Mouse (Mus musculus): ENCODE results near the gene Rere.
A peak's percentile ranks its signal among the peaks of the same experiment; 100 is the strongest.

Gene Rere

DNA sequence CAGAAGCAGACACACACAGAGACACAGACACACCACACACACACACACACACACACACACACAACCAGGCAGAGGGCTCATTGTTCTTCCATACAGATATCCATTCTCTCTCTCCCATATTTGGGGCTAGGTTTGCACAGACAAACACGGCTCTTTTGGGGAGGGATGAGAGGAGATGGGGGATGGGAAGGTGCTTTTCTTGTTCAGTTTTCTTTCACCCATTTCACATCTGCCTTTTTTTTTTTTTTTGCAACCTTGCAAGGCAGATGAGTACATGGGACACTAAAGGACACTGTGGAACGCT is 1.8 kb downstream of the Rere start:
- DNase-seq (ENCODE audit: low read depth), result peak; percentile 38

DNA sequence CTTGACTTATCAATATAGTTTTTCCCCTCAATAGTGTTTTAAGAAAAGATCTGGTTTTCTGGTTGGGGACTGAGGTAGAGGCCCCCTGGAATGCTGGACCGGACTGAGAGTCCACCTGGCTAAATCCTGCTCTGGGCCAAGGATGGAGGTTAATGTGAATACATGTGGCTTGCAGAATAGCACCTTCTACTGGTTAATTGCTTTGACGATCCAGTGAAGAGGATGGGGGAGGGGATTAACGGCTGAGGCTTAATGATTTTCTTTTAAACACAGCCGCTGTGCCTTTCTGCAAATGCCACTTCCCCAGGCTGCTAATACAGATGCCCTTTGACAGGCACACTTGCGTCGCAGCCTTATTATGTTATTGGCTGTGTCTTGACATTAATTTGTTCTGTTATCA is 2.5 kb downstream of the Rere start:
- DNase-seq (ENCODE audit: low read depth), result no peak

DNA sequence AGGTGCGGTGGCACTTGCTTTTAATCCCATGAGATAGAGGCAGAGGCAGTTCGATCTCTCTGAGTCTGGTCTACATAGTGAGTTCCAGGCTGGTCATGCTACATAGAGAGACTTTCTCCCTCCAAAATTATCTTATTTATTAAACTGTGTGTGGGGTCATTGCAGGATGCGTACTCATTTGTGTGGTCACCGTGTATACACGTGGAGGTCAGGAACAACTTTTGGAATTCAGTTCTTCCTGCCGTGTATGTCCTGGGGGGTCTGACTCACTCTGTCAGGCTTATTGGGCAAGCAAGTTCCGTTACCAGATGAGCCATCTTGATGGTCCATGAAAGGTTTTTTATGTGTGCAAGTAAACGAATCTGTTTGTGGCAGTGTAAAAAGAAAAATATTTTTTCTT is 5.5 kb downstream of the Rere start:
- peak; percentile 69 for DNase-seq (ENCODE audit: low read depth)

DNA sequence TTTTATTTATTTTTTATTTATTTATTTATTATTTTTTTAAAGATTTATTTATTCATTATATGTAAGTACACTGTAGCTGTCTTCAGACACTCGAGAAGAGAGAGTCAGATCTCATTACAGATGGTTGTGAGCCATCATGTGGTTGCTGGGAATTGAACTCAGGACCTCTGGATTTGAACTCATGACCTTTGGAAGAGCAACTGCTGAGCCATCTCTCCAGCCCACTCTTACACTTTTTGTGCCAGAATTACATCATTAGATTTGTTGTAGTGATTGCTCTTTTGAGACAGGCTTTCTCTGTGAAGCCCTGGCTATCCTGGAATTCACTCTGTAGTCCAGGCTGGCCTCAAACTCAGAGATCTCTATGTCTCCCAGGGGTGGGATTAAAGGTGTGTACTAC is 6.0 kb downstream of the Rere start:
- peak; percentile 21 for DNase-seq (ENCODE audit: low read depth)

DNA sequence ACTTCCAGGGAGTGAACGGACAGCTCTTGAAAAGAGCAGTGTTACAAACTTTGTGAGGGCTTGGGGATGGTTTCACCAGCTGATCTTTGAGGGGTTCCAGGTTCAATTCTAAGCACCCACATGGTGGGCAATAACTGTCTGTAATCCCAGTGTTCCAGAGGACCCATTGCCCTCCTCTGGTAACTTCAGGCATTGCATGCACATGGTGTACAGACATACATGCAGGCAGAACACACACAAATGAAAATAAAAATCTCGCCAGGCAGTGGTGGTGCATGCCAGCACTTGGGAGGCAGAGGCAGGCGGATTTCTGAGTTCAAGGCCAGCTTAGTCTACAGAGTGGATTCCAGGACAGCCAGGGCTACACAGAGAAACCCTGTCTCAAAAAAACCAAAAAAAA is 10.5 kb downstream of the Rere start:
- no peak for DNase-seq (ENCODE audit: low read depth)

DNA sequence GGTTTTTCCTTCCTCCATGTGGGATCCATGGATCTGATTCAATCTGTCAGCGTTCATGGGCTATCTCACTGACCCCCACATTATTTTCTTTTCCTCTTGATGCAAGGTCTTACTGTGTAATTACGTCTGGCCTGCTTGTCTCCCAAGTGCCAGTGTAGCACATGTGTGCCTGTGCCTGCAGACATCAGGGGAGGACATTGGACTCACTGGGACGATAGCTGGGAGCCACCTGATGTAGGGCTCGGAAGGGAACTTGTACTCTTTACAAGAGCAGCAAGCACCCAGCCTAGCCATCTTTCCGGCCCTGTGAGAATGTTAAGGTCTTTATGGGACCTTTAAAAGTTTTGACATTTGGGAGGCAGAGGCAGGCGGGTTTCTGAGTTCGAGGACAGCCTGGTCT is 13.4 kb downstream of the Rere start:
- DNase-seq (ENCODE audit: low read depth), result no peak

DNA sequence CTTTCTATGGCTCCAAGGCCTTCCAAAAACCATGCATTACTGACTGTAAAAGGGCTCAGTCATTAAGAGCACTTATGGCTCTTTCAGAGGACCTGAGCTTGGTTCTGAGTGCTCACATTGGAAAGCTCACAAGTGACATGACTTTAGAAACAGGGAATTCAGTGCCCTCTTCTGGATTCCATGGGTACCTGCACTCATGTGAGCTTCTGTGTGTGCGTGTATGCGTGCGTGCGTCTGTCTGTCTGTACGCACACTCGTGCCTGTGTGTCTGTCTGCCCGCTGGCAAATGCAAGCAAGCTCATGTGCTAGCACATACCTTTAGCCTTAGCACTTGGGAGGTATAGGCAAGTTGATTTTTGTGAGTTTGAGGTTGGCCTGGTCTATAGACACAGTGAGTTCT is 14.5 kb downstream of the Rere start:
- DNase-seq (ENCODE audit: low read depth), result no peak

DNA sequence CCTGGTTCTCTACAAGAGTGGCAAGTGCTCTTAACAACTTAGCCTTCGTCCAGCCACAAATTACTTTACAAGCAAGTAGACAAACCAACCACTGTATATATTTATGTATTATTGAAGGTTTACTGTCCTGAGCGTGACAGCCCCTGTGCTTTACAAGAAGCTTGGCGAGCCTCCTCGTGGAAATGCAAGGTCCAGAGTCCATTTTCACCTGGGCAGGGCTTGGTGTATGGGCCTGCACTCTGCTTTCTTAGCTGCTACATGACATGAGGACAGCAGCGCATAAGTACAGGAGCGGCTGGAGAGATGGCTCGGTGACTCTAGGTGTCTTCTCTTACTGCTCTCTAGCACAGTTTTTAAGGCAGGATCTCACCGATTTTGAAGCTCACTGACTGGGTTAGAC is 21.3 kb downstream of the Rere start:
- no peak for DNase-seq (ENCODE audit: low read depth)

DNA sequence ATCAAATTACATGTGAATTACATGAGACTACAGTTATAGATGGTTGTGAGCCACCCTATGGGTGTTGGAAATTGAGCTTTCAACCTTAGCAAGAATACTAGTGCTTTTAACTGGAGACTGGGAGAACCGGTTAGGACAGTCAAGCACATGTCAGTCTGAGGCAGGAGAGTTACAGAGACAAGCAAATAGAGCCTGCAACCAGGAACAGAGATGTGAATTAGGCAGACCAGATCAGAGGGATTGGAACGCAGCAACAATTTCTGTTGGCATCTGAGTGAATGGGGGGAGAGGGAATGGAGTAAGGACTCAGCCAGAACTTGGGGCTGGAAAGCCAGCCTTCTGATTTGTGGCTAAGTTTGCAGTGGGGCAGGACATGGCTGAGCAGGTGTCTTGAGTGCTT is 25.3 kb downstream of the Rere start:
- DNase-seq (ENCODE audit: low read depth), result no peak

DNA sequence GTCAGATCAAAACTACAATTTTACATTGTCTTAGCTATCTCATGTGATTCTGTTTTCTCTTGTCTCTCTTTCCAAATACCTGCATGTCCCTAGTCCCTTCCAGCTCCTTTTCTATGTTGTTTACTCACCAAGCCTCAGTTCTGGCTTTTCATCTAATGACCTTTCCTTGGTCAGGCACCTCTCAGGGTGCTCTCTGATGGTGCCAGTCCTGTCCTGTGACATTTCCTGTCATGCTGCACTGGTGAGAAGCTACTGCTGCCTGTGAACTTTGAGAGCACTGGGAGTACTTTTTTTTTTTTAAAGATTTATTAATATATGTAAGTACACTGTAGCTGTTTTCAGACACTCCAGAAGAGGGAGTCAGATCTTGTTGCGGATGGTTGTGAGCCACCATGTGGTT is 25.8 kb downstream of the Rere start:
- no peak for DNase-seq (ENCODE audit: low read depth)

DNA sequence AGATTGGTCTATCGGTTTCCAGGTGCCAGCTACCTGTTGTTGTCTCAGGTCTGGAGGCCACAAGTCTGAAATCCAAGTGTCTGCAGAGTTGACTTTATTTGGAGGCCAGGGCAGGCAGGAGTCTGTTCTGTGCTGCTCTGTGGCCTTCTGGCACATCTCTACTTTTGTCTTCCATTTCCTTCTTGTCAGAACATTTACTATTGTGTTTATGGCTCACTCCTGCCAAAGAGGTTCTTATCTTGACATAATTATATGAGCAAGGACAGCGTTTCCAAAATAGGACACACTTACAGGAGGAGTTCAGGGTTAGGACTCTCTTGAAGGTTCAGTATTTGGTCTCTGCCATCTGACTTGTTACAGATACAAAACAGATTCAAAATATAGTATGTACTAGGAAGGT is 30.0 kb downstream of the Rere start:
- no peak for DNase-seq (ENCODE audit: low read depth)

DNA sequence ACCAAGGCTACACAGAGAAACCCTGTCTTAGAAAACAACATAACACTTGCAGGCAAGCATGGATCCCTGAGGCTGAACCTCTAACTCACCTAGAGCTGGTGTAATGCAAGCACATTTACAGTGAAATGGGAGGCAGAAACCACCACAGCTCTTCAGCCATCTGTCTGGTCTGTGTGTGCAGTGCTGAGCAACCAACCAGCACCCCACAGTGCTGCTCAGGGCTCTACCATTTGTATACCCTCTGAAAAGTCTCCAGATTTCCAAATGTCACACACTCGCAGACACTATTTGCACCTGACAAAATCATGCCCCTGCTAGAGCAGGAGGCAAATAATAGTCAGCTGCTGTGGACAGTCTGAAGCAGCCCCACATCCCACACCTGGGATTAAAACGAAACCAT is 31.2 kb downstream of the Rere start:
- no peak for DNase-seq (ENCODE audit: low read depth)

DNA sequence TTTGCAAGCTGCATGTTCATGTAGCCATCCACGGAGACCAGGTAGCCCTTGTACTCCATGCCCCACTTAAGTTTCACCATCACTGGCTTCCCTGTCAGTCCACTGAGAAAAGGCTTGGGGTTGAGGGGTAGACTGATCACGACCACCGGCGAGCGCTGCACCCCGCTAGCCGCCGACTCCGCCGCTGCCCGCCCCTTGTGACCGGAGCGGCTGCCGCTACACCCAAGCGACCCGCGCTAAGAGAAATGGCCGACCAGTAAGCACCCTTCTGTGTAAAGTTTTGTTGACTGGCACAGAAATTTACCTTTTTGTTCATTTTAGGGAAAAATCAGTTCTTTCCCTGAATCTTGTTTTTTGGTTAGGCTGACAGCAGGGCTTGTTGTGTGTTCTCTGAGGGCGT is 33.9 kb downstream of the Rere start:
- DNase-seq (ENCODE audit: low read depth), result peak; percentile 46

DNA sequence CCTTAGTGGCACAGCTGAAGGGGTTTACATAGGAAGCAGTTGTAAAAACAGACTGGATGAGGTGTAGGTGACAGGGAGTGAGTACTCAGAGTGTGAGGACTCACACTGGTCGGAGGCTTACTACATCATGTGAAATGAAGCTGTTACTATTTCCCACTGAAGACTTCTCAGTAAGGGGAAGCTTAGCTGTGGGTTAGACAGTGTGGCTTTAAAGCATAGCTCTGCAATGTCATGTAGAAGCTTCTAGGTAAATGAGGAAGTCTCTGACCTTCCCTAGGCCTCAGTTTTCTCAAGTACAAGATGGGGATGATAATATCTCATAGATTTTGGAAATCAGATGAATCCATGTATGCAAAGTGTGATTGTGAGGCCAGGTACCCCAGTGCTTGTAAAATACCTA is 35.1 kb downstream of the Rere start:
- no peak for DNase-seq (ENCODE audit: low read depth)

DNA sequence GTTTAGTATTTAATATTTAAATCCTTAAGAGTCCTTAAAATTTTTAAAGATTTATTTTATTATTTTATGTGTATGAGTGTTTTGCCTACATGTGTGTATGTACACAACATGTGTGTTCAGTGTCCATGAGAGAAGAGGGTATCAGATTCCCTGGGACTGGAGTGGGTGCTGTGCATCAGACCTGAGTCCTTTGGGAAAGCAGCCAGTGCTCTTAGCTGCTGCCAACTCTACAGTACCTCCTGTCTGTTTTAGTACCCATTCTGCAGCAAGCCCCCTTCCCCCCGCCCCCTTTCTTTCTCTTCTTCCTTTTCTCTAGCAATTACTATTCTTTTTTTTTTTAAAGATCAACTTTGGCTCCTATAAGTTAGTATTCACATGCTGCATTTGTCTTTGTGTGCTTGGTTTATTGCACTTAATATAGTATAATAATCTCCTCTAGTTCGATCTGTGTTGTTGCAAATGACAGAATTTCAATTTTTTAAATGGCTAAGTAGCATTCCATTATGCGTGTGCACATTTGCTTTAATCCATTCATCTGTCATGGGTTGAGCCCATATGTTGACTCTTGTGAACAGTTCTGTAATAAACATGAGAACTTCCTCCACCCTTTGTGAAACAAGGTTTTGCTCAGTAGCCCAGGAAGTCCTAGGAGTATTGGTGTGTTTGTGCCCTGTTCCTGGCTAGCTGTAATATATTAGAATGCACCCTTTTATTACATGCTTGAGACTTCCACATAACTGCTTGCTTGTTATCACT is 43.8 kb downstream of the Rere start:
- DNase-seq (ENCODE audit: low read depth), result no peak

DNA sequence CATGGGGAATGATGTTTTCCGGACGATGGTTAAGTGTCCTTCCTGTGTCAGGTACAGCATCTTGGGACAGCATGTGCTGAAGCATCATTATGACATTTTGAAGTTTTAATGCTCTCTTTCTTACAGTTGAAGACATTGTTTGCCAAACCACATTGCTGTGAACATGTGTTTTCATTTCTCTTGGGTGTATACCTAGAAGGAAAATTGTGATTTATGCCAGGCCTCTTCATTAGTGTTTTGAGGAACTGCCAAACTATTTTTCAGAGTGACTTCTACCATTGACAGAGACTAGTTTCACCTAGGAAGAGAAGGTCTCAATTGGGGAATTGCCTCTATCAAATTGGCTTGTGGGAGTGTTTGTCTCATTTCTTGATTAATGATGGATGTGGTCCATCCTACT is 44.6 kb downstream of the Rere start:
- peak; percentile 55 for DNase-seq (ENCODE audit: low read depth)

DNA sequence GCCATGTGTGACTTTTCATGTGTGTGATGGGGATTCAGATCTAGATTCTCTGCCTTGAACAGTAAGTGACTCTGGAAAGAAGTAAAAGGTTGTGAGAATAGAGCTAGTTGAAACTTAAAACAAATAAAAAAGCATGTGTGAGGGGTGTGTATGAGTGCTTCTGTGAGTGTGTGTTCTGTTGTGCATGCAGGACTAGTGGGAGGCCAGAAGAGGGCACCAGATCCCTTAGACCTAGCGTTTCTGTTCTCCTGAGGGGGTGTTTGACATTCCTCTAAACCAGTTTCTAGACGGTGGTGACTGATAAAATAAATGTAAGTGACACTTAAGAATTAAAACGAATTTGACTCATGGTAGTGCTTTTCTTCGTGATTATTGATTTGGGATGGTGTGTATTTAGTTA is 46.0 kb downstream of the Rere start:
- DNase-seq (ENCODE audit: low read depth), result no peak

DNA sequence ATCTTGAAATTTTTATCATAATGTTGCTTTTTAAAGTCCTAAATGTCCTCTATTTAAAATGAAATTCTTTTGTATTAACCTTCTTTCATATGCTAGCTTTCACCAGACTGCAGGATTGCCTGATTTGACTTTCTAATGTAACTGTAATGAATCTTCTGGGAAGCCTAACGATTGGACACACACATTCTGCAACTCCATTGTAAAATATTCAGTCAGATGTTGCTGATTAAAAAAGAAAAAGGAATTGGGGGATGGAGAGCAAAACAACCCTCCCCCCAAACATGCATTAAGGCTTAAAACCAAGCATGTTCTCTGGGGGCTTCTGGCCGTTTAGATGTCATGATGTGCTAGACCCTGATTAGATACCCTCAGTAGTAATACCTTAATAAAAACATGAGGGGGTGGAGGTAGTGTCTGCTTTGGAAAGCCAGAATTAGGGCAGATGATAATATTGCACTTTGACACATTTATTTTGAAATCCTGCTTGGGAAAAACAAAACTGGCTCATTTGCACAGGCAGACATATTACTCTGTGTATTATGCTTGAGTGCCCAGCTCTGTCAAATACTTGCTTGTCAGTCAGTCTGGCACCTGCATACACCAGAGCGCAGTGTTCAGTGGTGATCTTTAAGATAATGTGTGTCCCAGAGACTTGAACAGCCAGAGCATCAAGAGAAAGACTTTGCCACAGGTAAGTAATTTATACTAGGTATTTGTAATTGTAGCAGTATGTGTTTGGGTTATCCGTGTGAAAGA is 52.7 kb downstream of the Rere start:
- no peak for DNase-seq (ENCODE audit: low read depth)

DNA sequence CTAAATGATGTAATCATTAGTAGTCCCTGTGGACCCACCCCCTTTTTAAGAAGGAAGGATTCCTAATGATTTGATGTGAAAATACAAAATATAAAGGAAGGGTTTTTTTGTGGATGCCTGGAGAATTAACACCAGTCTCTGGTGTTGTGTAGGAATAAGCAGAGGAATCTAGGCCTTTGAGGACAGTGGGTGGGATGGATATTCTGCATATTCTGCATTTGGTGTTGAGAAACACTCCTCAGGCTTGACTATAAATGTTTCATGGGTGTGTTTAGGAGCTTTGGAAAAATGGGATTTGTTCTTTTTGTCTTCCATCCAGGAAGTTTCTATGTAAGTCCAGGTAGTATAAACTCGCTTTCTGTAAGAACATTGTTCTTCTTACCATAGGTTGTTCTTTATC is 55.8 kb downstream of the Rere start:
- DNase-seq (ENCODE audit: low read depth), result no peak

DNA sequence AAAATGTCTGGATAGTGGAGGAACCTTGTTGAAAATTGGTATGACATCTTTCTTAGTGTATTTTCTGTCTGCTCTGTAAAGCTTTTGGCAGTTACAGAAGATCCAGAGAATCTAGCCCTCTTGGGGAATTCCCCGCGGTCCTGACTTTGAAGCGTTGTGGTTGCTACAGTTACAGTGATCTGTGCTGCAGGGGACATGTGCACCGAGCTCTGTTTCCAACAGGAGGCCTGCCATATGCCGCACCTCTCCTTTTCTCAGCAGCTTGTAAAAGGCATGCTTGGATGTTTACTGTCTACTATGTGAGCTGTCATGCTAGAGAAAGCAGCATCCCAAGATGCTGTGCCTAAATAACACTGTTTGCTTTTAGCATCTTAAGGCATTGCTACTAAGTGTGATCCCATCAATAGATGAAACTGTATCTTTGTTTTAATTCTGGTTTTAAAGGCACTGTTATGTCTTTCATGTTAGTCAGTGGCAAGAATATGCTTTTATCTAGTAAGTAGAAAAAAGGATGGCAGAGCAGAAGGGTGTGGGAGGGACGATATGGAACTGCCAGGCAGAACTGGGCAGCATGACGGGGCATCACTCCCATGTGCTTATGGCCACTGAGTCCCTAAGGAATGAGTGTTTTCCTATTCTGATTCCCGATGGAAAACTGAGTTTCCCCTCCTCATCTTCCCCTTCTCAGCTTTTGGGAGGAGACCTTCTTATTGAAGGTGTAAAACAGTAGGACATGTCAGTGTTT is 57.6 kb downstream of the Rere start:
- DNase-seq (ENCODE audit: low read depth), result no peak

DNA sequence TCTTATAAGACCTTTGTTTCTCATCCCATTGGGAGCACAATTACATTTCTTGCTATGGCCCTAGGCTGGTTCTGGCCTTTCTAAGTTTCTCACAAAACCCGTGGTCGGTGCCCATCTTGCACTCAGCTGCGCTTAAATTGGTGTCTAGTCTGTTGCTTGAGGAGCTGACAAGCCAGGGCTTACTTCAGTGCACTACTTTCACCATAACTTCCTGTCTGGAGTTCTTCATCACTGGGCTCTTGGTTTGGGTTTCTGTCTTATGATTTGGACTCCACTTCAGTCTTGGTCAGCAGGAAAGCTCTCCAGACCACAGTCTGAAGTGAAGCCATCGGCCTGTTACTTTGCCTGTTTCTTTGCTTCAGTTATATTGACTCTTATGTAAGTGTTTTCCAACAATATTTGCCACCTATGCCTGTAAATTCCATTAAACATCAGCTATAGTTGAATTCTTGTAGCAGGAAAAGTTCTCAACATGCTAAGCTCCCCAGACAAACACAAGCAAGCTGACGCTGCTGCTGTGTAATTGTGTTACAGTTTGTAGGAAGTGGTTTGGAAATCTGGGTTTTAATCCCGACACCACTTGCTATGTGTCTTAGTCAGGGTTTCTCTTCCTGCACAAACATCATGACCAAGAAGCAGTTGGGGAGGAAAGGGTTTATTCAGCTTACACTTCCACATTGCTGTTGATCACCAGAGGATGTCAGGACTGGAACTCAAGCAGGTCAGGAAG is 59.5 kb downstream of the Rere start:
- no peak for DNase-seq (ENCODE audit: low read depth)

DNA sequence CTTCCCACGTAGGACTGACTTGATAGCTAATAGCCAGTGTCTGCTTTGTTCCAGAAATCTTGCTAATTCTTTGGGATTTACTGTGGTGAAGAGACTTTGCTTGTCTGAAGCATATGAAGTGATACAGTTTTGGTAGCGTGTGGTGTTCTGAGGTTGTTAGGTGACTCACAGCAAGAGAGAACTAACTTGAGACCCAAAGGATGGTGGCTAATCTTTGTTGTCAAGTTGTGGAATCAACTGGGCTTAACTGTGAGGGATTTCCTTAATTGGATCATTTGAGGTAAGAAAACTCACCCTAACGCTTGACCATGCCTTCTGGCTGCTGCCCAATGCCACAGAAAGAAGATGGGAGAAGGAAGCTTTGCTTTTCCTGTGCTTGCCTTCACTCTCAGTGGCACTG is 63.1 kb downstream of the Rere start:
- DNase-seq (ENCODE audit: low read depth), result no peak
